Mouse (Mus musculus) liver, adult 2 months (tissue): ENCODE results near the gene Ackr4.

Source experiments
- CTCF ChIP-seq: fragments of 200-500 bp; IDR thresholded peaks from 2 replicates; pipeline ENCODE4 v1.5.1; 2011; ENCODE audit warnings: low read depth, low read length, control low read depth
- POLR2A ChIP-seq: fragments of 200-500 bp; IDR thresholded peaks from 2 replicates; pipeline ENCODE4 v1.6.1; 2011; ENCODE audit warnings: low read length, control low read depth; ENCODE audit not compliant: insufficient read depth; ENCODE audit errors: extremely low read depth

DNA sequence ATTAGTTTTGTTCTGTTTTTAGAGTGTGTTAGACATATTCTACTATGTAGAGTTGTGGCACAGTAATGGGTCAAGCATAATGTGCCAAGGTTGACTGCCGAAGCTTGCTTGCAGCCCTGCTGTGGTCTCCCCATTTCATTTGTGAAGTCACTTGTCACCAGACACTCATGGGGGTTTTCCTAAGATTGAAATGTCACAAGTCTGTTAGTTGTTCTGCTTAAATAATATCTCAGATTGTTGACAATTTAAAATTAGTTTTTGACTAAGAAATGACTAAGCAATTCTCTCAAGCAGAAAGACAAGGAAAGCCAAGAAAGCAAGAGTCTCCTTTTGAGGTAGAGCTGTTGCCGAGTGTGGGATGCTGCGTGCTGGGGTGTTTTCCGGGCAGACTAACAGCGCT is 33.8 kb downstream of the Ackr4 start:
- TF ChIP-seq POLR2A: no peak
- TF ChIP-seq CTCF: no peak
